Comparison of ENCODE assay signal across 8 mouse cellular contexts in genomic region chr8:121585159-121585825, GRCm38 (mm10). TPM values are rescaled to one million over a fixed set of nuclear protein-coding genes. Genes with fewer than 3 reads are reported as not detected.
DNase-seq lines count a peak whose midpoint lies in the region; ATAC-seq and TF ChIP-seq lines count a peak whose summit lies in the region.

No protein-coding gene starts in this region.

- peak overlapping the region; percentile 92 for H3K27ac ChIP-seq in cortical plate, adult 2 months (ENCODE audit: insufficient read depth, low read length)

- no peaks in the 10 kb centered on the region for H3K9me3 ChIP-seq in megakaryocyte, embryonic 14.5 days

- no peaks in the 10 kb centered on the region for H3K36me3 ChIP-seq in megakaryocyte, embryonic 14.5 days (replicated peaks; ENCODE audit: low read length)

- no peaks in the 10 kb centered on the region for H3K4me1 ChIP-seq in cortical plate, adult 2 months (ENCODE audit: control insufficient read depth, insufficient read depth, low read length)
- H3K4me1 ChIP-seq in megakaryocyte, embryonic 14.5 days = peaks cover 39% of the 10 kb centered on the region

- peak; percentile 98 for TF ChIP-seq POLR2A in cortical plate, adult 2 months (IDR thresholded peaks at IDR 0.05; ENCODE audit: extremely low read depth, insufficient read depth, low read length)

- H3K27me3 ChIP-seq in megakaryocyte, embryonic 14.5 days (replicated peaks) = no peaks in the 10 kb centered on the region

- TF ChIP-seq CTCF in cortical plate, adult 2 months (IDR thresholded peaks at IDR 0.05; ENCODE audit: extremely low read depth, insufficient read depth, low read length) = no peak

- peak overlapping the region; percentile 47 for H3K4me3 ChIP-seq in cortical plate, adult 2 months (ENCODE audit: insufficient read depth, low read length)
- H3K4me3 ChIP-seq in megakaryocyte, embryonic 14.5 days (replicated peaks) = peak overlapping the region; percentile 96

- peak; percentile 88 for ATAC-seq in activated CD4-positive, CD25-positive, alpha-beta regulatory T cell, adult 4 months

- peak; percentile 100 for DNase-seq in gastrocnemius, adult 8-10 months (ENCODE audit: low spot score in 2 of 2)
- DNase-seq in hindlimb bud, embryonic 11.5 days (ENCODE audit: extremely low spot score, low read depth, low spot score) = peak; percentile 93
- DNase-seq in left cerebral cortex, adult 8-10 months (ENCODE audit: low spot score in 2 of 2) = peak; percentile 97 to 100
- peak; percentile 99 to 100 for DNase-seq in right cerebral cortex, postnatal 10 days (ENCODE audit: low spot score in 2 of 2)
- peak; percentile 99 for DNase-seq in urinary bladder, postnatal 25 days (ENCODE audit: low spot score)

RNA-seq across cellular contexts. Expression of gene Map1lc3b, which starts 4.9 kb away (rescaled TPM):
- polyA plus RNA-seq in activated CD4-positive, CD25-positive, alpha-beta regulatory T cell, adult 4 months (2017; shearing (Covaris generic)) = 100 to 1,000 TPM; 456 to 496 TPM
- 123 and 130 TPM in 2 replicates for polyA plus RNA-seq in cortical plate, adult 2 months (2012; rRNA removed)
- 100 to 1,000 TPM; 163 to 207 (median 201) TPM for total RNA-seq in gastrocnemius, adult 8-10 months (2022)
- total RNA-seq in left cerebral cortex, adult 8-10 months (2022) = 100 to 1,000 TPM; 159 to 187 (median 173) TPM
- 62.1 and 147 TPM in 2 replicates for polyA plus RNA-seq in megakaryocyte, embryonic 14.5 days (2012; ENCODE audit: insufficient read depth, low replicate concordance)

RNA-seq across cellular contexts. Expression of gene Fbxo31, which starts 6.7 kb away (rescaled TPM):
- polyA plus RNA-seq in activated CD4-positive, CD25-positive, alpha-beta regulatory T cell, adult 4 months (2017; shearing (Covaris generic)) = 1 to 10 TPM; 2.2 to 2.4 TPM
- polyA plus RNA-seq in cortical plate, adult 2 months (2012; rRNA removed) = 96.6 and 103 TPM in 2 replicates
- total RNA-seq in gastrocnemius, adult 8-10 months (2022) = 100 to 1,000 TPM; 141 to 254 (median 161) TPM
- total RNA-seq in left cerebral cortex, adult 8-10 months (2022) = 100 to 1,000 TPM in 3 of 4 experiments, 10 to 100 TPM in 1; 94.5 to 107 (median 104) TPM
- 19.2 and 31.2 TPM in 2 replicates for polyA plus RNA-seq in megakaryocyte, embryonic 14.5 days (2012; ENCODE audit: insufficient read depth, low replicate concordance)

RNA-seq across cellular contexts. Expression of gene 1700018B08Rik, which starts 41.2 kb away (rescaled TPM):
- polyA plus RNA-seq in activated CD4-positive, CD25-positive, alpha-beta regulatory T cell, adult 4 months (2017; shearing (Covaris generic)) = not detected
- polyA plus RNA-seq in cortical plate, adult 2 months (2012; rRNA removed) = not detected in 2 replicates
- total RNA-seq in gastrocnemius, adult 8-10 months (2022) = not detected
- not detected for total RNA-seq in left cerebral cortex, adult 8-10 months (2022)
- not detected in 2 replicates for polyA plus RNA-seq in megakaryocyte, embryonic 14.5 days (2012; ENCODE audit: insufficient read depth, low replicate concordance)

Comparison
In these comparisons a context has a peak if more than half of its experiments do, and no peak if none do; other contexts are left out.
1. Peak in every context shown above with its lines: DNase-seq, ATAC-seq, H3K4me3 ChIP-seq and H3K27ac ChIP-seq.